Mouse (Mus musculus) CH12.LX (cell line): ENCODE results near the gene Sigirr. TPM values are rescaled to one million over a fixed set of nuclear protein-coding genes. Genes with fewer than 3 reads are reported as not detected.

Experiments used
- DNase-seq: peaks from one replicate; pipeline ENCODE4 v3.0.0-alpha.2; 2013; ENCODE audit errors: extremely low read depth
- H3K27ac ChIP-seq: 2 replicates; pipeline ENCODE4 v1.5.1; 2012; ENCODE audit warnings: low read depth, mild to moderate bottlenecking, control low read depth, moderate library complexity; ENCODE audit not compliant: insufficient read depth
- H3K27me3 ChIP-seq: replicated peaks from 2 replicates; pipeline ENCODE3; 2012; ENCODE audit warnings: inconsistent platforms
- H3K36me3 ChIP-seq, 2 experiments: replicated peaks in 1 of 2; 2 replicates each; pipeline versions ENCODE3 to v1.6.1; 2012; ENCODE audit warnings: inconsistent platforms in 1 of 2, low read length in 1 of 2, mild to moderate bottlenecking in 1 of 2, mixed read lengths in 1 of 2, moderate library complexity in 1 of 2; ENCODE audit not compliant: control insufficient read depth in 1 of 2, insufficient read depth in 1 of 2
- H3K4me1 ChIP-seq, 2 experiments: 2 replicates each; pipeline ENCODE4 v1.6.1; 2012; ENCODE audit warnings: inconsistent platforms in 1 of 2, moderate library complexity in 1 of 2; ENCODE audit not compliant: insufficient read depth in 2 of 2, control insufficient read depth in 1 of 2
- H3K4me2 ChIP-seq: 2 replicates; pipeline ENCODE4 v1.6.1; 2012; ENCODE audit warnings: low read depth, mild to moderate bottlenecking, control low read depth; ENCODE audit not compliant: poor library complexity, insufficient read depth, severe bottlenecking
- H3K4me3 ChIP-seq, 3 experiments: fragments of 150-350 bp in 1 of 3; sonication (generic) in 1 of 3; replicated peaks in 1 of 3; 2 replicates each; pipeline versions ENCODE3 to v1.5.1; 2011 to 2012; ENCODE audit warnings: low read depth in 2 of 3, low read length in 2 of 3, mild to moderate bottlenecking in 2 of 3, moderate library complexity in 2 of 3, control low read depth in 1 of 3, improper control_type of control experiment in 1 of 3, inconsistent platforms in 1 of 3, mixed read lengths in 1 of 3; ENCODE audit not compliant: poor library complexity in 1 of 3
- H3K79me2 ChIP-seq: replicated peaks from 2 replicates; pipeline ENCODE4 v1.6.1; 2012; ENCODE audit warnings: mild to moderate bottlenecking, moderate library complexity; ENCODE audit not compliant: control insufficient read depth, poor library complexity, insufficient read depth, severe bottlenecking; ENCODE audit errors: extremely low read depth
- H3K9ac ChIP-seq: 2 replicates; pipeline ENCODE4 v1.6.1; 2012; ENCODE audit warnings: low read depth, mild to moderate bottlenecking, control low read depth, moderate library complexity; ENCODE audit not compliant: insufficient read depth
- H3K9me3 ChIP-seq: replicated peaks from 2 replicates; pipeline ENCODE3; 2012; ENCODE audit warnings: low read length, inconsistent platforms, mixed read lengths
- CHD2 ChIP-seq: IDR thresholded peaks from 2 replicates; pipeline ENCODE4 v1.6.1; 2011; ENCODE audit warnings: low read length, improper control_type of control experiment
- EP300 ChIP-seq: IDR thresholded peaks from 2 replicates; pipeline ENCODE4 v1.6.1; 2011; ENCODE audit warnings: low read length, improper control_type of control experiment
- HCFC1 ChIP-seq: IDR thresholded peaks from 2 replicates; pipeline ENCODE4 v1.6.1; 2012; ENCODE audit warnings: low read depth, mild to moderate bottlenecking, inconsistent platforms, low read length, improper control_type of control experiment
- IRF4 ChIP-seq: IDR thresholded peaks from 2 replicates; pipeline ENCODE4 v1.6.1; 2014; ENCODE audit warnings: low read depth, mild to moderate bottlenecking, inconsistent platforms, low read length, improper control_type of control experiment
- KAT2A ChIP-seq: IDR thresholded peaks from 2 replicates; pipeline ENCODE4 v1.6.1; 2012; ENCODE audit warnings: low read length, improper control_type of control experiment, inconsistent platforms; ENCODE audit not compliant: insufficient replicate concordance
- MEF2A ChIP-seq: IDR thresholded peaks from 2 replicates; pipeline ENCODE4 v1.6.1; 2014; ENCODE audit warnings: low read depth, mild to moderate bottlenecking, inconsistent platforms, low read length, improper control_type of control experiment, borderline replicate concordance
- MYC ChIP-seq: IDR thresholded peaks from 2 replicates; pipeline ENCODE4 v1.6.1; 2011; ENCODE audit warnings: low read depth, mild to moderate bottlenecking, improper control_type of control experiment, low read length
- PAX5 ChIP-seq: IDR thresholded peaks from 2 replicates; pipeline ENCODE4 v1.6.1; 2012; ENCODE audit warnings: low read length, inconsistent platforms, mixed read lengths
- RAD21 ChIP-seq: IDR thresholded peaks from 2 replicates; pipeline ENCODE4 v1.6.1; 2011; ENCODE audit warnings: low read depth, mild to moderate bottlenecking, low read length, improper control_type of control experiment, moderate library complexity
- RCOR1 ChIP-seq: conservative IDR thresholded peaks from 2 replicates; pipeline ENCODE4 v1.6.1; 2012; ENCODE audit warnings: low read depth, mild to moderate bottlenecking, inconsistent platforms, low read length, improper control_type of control experiment
- SIN3A ChIP-seq: IDR thresholded peaks from 2 replicates; pipeline ENCODE4 v1.6.1; 2012; ENCODE audit warnings: low read length, improper control_type of control experiment, inconsistent platforms
- SMC3 ChIP-seq: IDR thresholded peaks from 2 replicates; pipeline ENCODE4 v1.6.1; 2011; ENCODE audit warnings: low read depth, low read length, improper control_type of control experiment
- TCF12 ChIP-seq: IDR thresholded peaks from 2 replicates; pipeline ENCODE4 v1.6.1; 2014; ENCODE audit warnings: low read depth, mild to moderate bottlenecking, inconsistent platforms, low read length, improper control_type of control experiment
- dilution Hi-C: fragments of 300-500 bp; cut with MboI; formaldehyde crosslinking; loops from 2 replicates; pipeline ENCODE4 v1.14.3; 2020; ENCODE audit warnings: low sequenced_read_pairs; ENCODE audit not compliant: extremely low pct_unique_long_range_greater_than_20kb, extremely low pct_ligation_motif_present
- in situ Hi-C: fragments of 300-500 bp; cut with MboI; formaldehyde crosslinking; loops from 3 replicates; pipeline ENCODE4 v1.14.3; 2019; ENCODE audit warnings: low sequenced_read_pairs, low pct_ligation_motif_present, low pct_unique_long_range_greater_than_20kb, mixed read lengths
- polyA plus RNA-seq: library from polyadenylated mRNA; unstranded; fragments of >175 nt; gene quantifications from 2 replicates; pipeline ENCODE4 v1.2.1, GENCODE M21; 2012; ENCODE audit warnings: low read depth; ENCODE audit not compliant: insufficient read length
- total RNA-seq, 2 experiments: library from RNA; depleted of rRNA; stranded (reverse); fragments of 300-350 nt in 1 of 2; fragments of >200 nt in 1 of 2; gene quantifications; 2 replicates each; pipeline ENCODE4 v1.2.3; 2012 to 2014

Sigirr gene
- total and polyA plus RNA-seq, 3 experiments, result 15.6 to 19.2 (median 16.1) TPM

DNA sequence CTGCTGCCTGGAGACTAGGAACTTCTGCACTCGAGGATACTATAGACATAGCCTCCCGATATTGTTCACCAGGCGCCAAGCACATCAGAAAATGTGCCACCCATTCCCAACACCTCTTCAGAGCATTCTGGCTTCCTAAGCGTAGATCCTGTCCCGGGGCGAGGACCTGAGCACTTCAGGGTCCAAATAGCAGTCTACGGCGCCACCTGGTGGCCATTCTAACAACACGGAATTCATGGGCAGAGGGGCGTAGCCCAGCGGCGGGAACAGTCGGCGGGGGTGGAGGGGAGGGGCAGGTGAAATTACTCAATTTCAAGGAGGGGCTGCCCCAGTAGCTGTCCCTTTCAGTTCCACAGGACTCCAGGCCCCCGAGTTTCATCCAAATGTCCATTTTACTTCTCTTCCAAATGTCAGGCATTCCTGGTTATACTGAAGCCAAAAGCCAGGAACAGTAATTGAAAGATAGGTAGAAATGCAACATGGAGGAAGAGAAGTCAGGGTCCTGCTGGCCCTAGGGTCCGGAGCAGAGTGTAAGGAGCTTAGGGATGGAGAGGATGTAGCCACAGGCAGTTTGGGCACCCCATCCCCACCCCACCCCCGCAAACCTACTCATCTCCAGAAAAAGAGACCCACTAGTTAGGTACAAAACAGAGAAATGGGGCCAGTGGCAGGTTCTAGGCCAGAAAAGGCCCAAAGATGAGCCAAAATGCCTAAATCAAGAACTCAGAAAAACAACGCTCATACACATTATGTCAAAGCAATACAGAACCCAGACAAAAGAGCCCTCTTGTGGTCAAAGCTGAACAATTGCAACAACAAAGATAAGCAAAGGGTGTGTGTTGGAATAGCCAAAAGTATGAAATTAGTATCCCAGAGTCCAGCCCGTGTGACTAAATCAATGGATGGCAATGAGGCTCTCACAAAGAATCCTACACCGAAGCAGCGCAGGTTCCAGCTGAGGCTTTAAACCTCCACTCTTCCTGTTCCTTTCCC lies 51.9 kb downstream of the Sigirr start (continued):
- 0 out of 2 replicates have a peak, but pooled peaks have one; percentile 25 for TF ChIP-seq RCOR1
- TF ChIP-seq PAX5, result no peak

DNA sequence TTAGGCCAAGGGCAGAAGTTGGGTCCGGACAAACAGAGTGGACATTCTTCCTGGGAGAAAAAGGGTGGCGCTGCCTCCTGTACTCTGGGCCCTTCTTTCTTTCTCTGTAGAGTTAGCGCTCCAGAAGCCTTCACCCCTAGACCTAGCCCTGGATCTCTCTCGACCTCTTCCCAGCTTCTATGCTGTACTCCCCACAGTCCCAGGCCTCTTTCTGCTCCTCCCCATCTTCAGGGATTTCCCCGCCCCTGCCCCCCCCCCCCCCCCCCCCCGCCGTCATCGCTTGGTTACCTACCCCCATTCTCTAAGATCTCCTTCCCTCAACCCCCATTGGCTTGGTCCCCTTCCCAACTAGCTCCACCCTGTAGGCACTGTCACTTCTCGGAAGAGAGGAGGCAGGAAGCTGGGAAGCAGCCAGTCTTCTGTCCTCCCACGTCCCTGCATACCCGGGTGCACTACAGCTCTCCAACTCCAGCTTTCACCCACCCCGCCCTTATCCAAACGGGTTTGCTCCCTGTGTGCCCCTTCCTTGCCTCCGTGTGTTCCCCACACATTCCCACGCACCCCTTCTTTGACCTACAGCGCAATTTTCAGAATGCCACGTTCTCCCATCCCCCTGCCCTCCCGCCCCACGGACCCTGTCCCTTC lies 52.7 kb downstream of the Sigirr start:
- peaks cover 4% of the 10 kb centered on the region for H3K9me3 ChIP-seq
- H3K36me3 ChIP-seq, result no peaks in the 10 kb centered on the region
- peak overlapping the region; percentile 45 for H3K9ac ChIP-seq
- dilution Hi-C loops, result no loop called here
- in situ Hi-C loops, result loop anchor here (5.0 kb wide), 1 partner anchor 35 kb away; the partner anchor contains the start of gene Ifitm3
- H3K27me3 ChIP-seq, result peaks cover 6% of the 10 kb centered on the region
- TF ChIP-seq HCFC1 (0 out of 2 replicates have a peak, but pooled peaks have one; percentile 2), SIN3A (0 out of 2 replicates have a peak, but pooled peaks have one; percentile 11), CHD2 (peak; percentile 30; the same call in 1 of the 2 replicates), RAD21 (no peak)
- peaks cover 8 to 29% of the 10 kb centered on the region in 2 experiments for H3K4me1 ChIP-seq
- H3K4me3 ChIP-seq, result peak overlapping the region in 2 of 3 experiments; percentile 36 to 39
- no peaks in the 10 kb centered on the region for H3K79me2 ChIP-seq
- DNase-seq, result no peak
- peak overlapping the region; percentile 26; the same call in 1 of the 2 replicates for H3K27ac ChIP-seq
- peak overlapping the region; percentile 97 for H3K4me2 ChIP-seq

DNA sequence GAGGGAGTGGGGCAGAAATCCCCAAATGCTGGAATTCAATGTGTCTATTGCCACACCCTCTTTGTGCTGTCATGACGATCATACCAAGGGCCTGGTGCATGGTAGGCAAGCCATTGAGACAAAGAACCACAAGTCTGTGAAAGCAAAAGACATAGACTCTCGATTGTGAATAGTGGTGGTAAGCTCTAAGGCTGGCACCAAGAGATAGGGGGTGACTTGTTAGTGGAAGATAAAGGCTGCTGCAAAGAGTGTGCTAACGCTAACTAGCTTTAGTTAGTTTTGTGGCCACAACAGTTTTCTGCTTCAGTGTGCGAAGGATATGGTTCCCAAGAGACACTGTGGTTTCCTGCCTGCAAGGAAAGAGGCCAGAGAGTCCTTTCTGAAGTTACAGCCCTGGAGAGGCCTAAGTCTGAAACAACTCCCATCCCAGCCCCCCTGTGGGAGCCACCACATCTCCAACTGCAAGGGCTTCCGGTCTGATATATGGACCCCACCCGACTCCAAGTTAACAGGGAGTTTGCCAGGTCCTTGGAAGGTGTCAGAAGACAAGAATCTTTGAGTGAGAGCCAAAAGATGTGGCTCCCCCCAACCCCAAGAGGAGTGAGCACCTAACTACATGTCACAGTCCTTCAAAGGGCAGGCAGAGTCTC lies 53.3 kb downstream of the Sigirr start:
- Histone ChIP-seq H3K27me3 (peaks cover 6% of the 10 kb centered on the region), H3K27ac (peak overlapping the region; percentile 26; the same call in 1 of the 2 replicates), H3K9ac (peak overlapping the region; percentile 18; the same call in 1 of the 2 replicates), H3K79me2 (no peaks in the 10 kb centered on the region), H3K4me1 (peaks cover 11 to 34% of the 10 kb centered on the region in 2 experiments), H3K9me3 (peaks cover 4% of the 10 kb centered on the region), H3K4me3 (no peak overlapping the region), H3K4me2 (peak overlapping the region; percentile 97), H3K36me3 (no peaks in the 10 kb centered on the region)
- in situ Hi-C loops, result loop anchor here (5.0 kb wide), 1 partner anchor 35 kb away; the partner anchor contains the start of gene Ifitm3
- dilution Hi-C loops, result no loop called here
- TF ChIP-seq IRF4 (peak; percentile 27; the same call in 1 of the 2 replicates), MYC (no peak), MEF2A (no peak), KAT2A (0 out of 2 replicates have a peak, but pooled peaks have one; percentile 39), TCF12 (peak; percentile 34; the same call in 1 of the 2 replicates), SIN3A (0 out of 2 replicates have a peak, but pooled peaks have one; percentile 31), EP300 (peak; percentile 63; the same call in 1 of the 2 replicates), SMC3 (peak; percentile 3; the same call in 1 of the 2 replicates)
- peak; percentile 52 for DNase-seq
